Mouse (Mus musculus) kidney, embryonic 16.5 days (tissue): ENCODE measurements at regions not wholly inside any gene's neighbourhood (a gene's known extent, or its start where the extent isn't known, plus 50 kb on each side); places are given as distances from the start of the nearest gene placed in this dataset.

Experiments used
- ATAC-seq: fragments of 200-750 bp; cut with Nextera tagmentation; 2 replicates; pipeline ENCODE4 v1.8.0; 2017; ENCODE audit warnings: moderate TSS enrichment; ENCODE audit not compliant: low FRiP score, low TSS enrichment
- H3K27ac ChIP-seq: fragments of 300-500 bp; sonication (generic); 2 replicates; pipeline ENCODE4 v1.5.1; 2014; ENCODE audit warnings: low read length
- H3K27me3 ChIP-seq: fragments of 300-500 bp; sonication (generic); 2 replicates; pipeline ENCODE4 v1.6.1; 2014; ENCODE audit warnings: low read length, control low read depth, mixed read lengths; ENCODE audit not compliant: insufficient read depth
- H3K36me3 ChIP-seq: fragments of 300-500 bp; sonication (generic); 2 replicates; pipeline ENCODE4 v1.6.1; 2014; ENCODE audit warnings: low read length, control low read depth, mixed read lengths; ENCODE audit not compliant: insufficient read depth
- H3K4me1 ChIP-seq: fragments of 300-500 bp; sonication (generic); 2 replicates; pipeline ENCODE4 v1.6.1; 2014; ENCODE audit warnings: low read length, control low read depth, mixed read lengths; ENCODE audit not compliant: insufficient read depth
- H3K4me2 ChIP-seq: fragments of 300-500 bp; sonication (generic); replicated peaks from 2 replicates; pipeline ENCODE4 v1.6.1; 2014; ENCODE audit warnings: low read depth, low read length
- H3K4me3 ChIP-seq: fragments of 300-500 bp; sonication (generic); 2 replicates; pipeline ENCODE4 v1.5.1; 2014; ENCODE audit warnings: mild to moderate bottlenecking, low read length
- H3K9ac ChIP-seq: fragments of 300-500 bp; sonication (generic); replicated peaks from 2 replicates; pipeline ENCODE4 v1.6.1; 2014; ENCODE audit warnings: low read length
- H3K9me3 ChIP-seq: fragments of 300-500 bp; sonication (generic); 2 replicates; pipeline ENCODE4 v1.6.1; 2016; ENCODE audit warnings: low read length, control low read depth
- WGBS: fragments of 180-500 bp; shearing (Covaris S2); extraction: QIAGEN DNeasy Blood & Tissue Kit; methylation state at CpG from one replicate; pipeline ENCODE4 v1.1.7; 2014; 5-methylcytosine and 5-hydroxymethylcytosine counted together

GRCm38 (mm10) chr1:77227800-77228199, 287.1 kb downstream of the Epha4 start:
- 52% methylated on average over 6 of the region's 6 CpGs for WGBS
- no peak overlapping the region for H3K4me2 ChIP-seq
- H3K9ac ChIP-seq: no peak overlapping the region
- no peaks in the 10 kb centered on the region for H3K27me3 ChIP-seq
- H3K36me3 ChIP-seq: no peaks in the 10 kb centered on the region
- 0 out of 2 replicates have a peak, but pooled peaks cover 5% of the 10 kb centered on the region for H3K9me3 ChIP-seq
- H3K27ac ChIP-seq: no peak overlapping the region
- no peak for ATAC-seq
- peaks cover 10% of the 10 kb centered on the region for H3K4me1 ChIP-seq
- no peak overlapping the region for H3K4me3 ChIP-seq

GRCm38 (mm10) chr1:77229561-77229960, 285.3 kb downstream of the Epha4 start:
- no peak for ATAC-seq
- 84% methylated on average over 4 of the region's 4 CpGs for WGBS

GRCm38 (mm10) chr1:77233010-77233409, 281.9 kb downstream of the Epha4 start:
- Histone ChIP-seq H3K4me3 (no peak overlapping the region), H3K9ac (no peak overlapping the region), H3K27ac (no peak overlapping the region), H3K9me3 (0 out of 2 replicates have a peak, but pooled peaks cover 5% of the 10 kb centered on the region), H3K4me2 (no peak overlapping the region), H3K4me1 (no peaks in the 10 kb centered on the region), H3K27me3 (no peaks in the 10 kb centered on the region), H3K36me3 (no peaks in the 10 kb centered on the region)
- ATAC-seq: 0 out of 2 replicates have a peak, but pooled peaks have one; percentile 61
- WGBS: 47% methylated on average over 4 of the region's 4 CpGs

More at GRCm38 (mm10) chr1:77229561-77229960, 285.3 kb downstream of the Epha4 start:
- no peak overlapping the region for H3K4me3 ChIP-seq
- H3K27me3 ChIP-seq: no peaks in the 10 kb centered on the region
- no peak overlapping the region for H3K4me2 ChIP-seq
- H3K9ac ChIP-seq: no peak overlapping the region
- 0 out of 2 replicates have a peak, but pooled peaks cover 5% of the 10 kb centered on the region for H3K9me3 ChIP-seq
- no peak overlapping the region for H3K27ac ChIP-seq
- peaks cover 10% of the 10 kb centered on the region for H3K4me1 ChIP-seq
- no peaks in the 10 kb centered on the region for H3K36me3 ChIP-seq

DNA sequence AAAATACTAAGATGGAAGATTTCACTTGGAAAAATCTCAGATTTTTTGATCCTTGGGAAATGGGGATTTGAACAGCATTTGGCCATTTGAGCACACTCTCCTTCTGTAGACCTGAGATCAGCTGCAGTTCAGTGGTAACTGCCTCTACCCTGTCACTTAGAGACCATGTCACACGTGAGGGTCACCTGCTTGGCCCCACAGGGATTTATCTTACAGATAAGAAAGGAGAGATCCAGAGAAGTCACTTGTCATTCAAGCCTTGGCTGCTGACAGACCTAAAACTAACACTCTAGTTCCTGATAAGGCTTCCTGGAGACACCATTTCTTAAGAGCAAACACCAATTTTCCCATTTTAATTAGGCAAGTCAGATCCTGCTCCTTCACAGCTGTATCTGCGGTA, 270.2 kb downstream of the Epha4 start:
- H3K27ac ChIP-seq: no peak overlapping the region
- no peaks in the 10 kb centered on the region for H3K9me3 ChIP-seq
- no peaks in the 10 kb centered on the region for H3K27me3 ChIP-seq
- H3K4me3 ChIP-seq: no peak overlapping the region
- no peaks in the 10 kb centered on the region for H3K4me1 ChIP-seq
- 44% methylated on average over 2 of the region's 2 CpGs for WGBS
- H3K36me3 ChIP-seq: no peaks in the 10 kb centered on the region
- ATAC-seq: no peak
- H3K9ac ChIP-seq: no peak overlapping the region
- no peak overlapping the region for H3K4me2 ChIP-seq

GRCm38 (mm10) chr1:77246047-77246446, 268.8 kb downstream of the Epha4 start:
- Histone ChIP-seq H3K9me3 (no peaks in the 10 kb centered on the region), H3K4me3 (no peak overlapping the region), H3K4me1 (no peaks in the 10 kb centered on the region), H3K27ac (no peak overlapping the region), H3K36me3 (no peaks in the 10 kb centered on the region), H3K4me2 (no peak overlapping the region), H3K9ac (no peak overlapping the region), H3K27me3 (no peaks in the 10 kb centered on the region)
- no peak for ATAC-seq
- WGBS: 82% methylated on average over 3 of the region's 3 CpGs

- H3K4me3 ChIP-seq: no peak overlapping the region
- WGBS: 51% methylated on average over 6 of the region's 6 CpGs
- H3K4me2 ChIP-seq: no peak overlapping the region
- H3K27me3 ChIP-seq: no peaks in the 10 kb centered on the region; the same call in 1 of the 2 replicates
- no peaks in the 10 kb centered on the region for H3K36me3 ChIP-seq
- H3K4me1 ChIP-seq: 0 out of 2 replicates have a peak, but pooled peaks cover 4% of the 10 kb centered on the region
- H3K9me3 ChIP-seq: no peaks in the 10 kb centered on the region
- no peak overlapping the region for H3K27ac ChIP-seq
- no peak overlapping the region for H3K9ac ChIP-seq
- no peak for ATAC-seq
These were observed 260.6 kb downstream of the Epha4 start for GRCm38 (mm10) chr1:77254276-77254675.

DNA sequence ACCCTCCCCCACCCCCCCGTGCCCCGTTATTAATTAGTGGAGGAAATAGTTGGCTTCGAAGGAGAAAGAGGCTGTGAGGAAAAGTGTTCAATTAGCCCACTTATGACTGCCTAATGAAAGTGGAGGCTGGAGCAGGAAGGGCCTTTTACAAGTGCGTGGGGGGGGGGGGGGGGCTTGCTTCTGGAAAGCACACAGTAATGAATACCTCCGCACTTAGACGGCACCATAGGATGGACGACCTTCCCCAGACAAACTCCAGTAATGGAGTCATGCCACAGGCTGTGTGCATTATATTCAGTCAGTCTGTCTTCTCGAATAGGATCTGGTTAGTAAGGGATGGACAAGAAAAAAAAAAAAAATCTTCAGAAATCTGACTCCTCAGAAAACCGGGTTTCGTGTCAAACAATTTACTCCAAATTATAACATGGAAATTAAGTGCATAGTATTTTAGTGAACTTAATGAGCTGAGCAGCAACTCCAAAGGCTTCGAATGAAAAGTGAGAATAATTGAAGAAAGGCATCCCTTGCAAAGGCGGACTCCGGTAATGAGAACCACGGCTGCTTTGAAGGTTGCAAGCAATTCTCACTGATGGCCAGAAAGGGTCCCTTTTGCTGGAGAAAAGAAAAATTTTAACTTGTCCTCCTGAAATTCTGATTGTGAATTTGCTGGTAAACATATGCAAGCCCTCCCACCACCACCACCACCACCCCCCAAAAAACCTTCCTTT, 258.6 kb downstream of the Epha4 start:
- 0 out of 2 replicates have a peak, but pooled peaks cover 9% of the 10 kb centered on the region for H3K4me1 ChIP-seq
- ATAC-seq: no peak
- no peak overlapping the region for H3K4me3 ChIP-seq
- no peak overlapping the region for H3K9ac ChIP-seq
- no peak overlapping the region for H3K27ac ChIP-seq
- 39% methylated on average over 14 of the region's 14 CpGs for WGBS
- no peaks in the 10 kb centered on the region for H3K36me3 ChIP-seq
- H3K27me3 ChIP-seq: no peaks in the 10 kb centered on the region; the same call in 1 of the 2 replicates
- no peak overlapping the region for H3K4me2 ChIP-seq
- H3K9me3 ChIP-seq: no peaks in the 10 kb centered on the region

DNA sequence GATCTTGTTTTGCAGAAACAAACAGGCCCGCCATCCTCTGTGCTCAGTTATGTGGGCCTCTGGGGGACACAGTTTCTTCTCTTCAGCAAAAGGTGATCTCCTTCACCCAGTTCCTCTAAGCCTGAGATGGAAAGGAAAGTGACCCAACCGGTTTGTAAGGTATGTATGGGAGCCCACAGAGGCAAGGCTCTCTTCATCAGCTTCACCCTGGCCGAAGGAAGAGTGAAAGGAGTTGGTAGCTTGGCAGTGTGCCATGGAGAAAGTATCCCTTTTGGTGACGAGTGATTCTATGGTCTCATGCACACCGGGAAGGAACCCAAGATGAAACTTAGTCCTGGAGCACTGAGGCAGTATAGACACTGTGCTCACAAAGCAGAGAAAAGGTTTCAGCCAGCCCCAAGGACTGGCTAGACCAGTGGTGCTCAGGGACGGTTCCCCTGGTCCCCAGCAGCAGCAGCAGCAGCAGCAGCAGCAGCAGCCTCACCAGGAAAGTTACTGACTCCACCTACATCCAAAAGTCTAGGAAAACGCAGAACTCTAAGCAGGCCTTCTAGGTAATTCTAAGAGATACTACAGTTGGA, 256.1 kb downstream of the Epha4 start:
- H3K36me3 ChIP-seq: no peaks in the 10 kb centered on the region
- H3K4me3 ChIP-seq: no peak overlapping the region
- no peaks in the 10 kb centered on the region; the same call in 1 of the 2 replicates for H3K27me3 ChIP-seq
- H3K9ac ChIP-seq: no peak overlapping the region
- 0 out of 2 replicates have a peak, but pooled peaks cover 9% of the 10 kb centered on the region for H3K4me1 ChIP-seq
- 50% methylated on average over 7 of the region's 7 CpGs for WGBS
- H3K9me3 ChIP-seq: no peaks in the 10 kb centered on the region
- peak overlapping the region; percentile 23; the same call in 1 of the 2 replicates for H3K27ac ChIP-seq
- no peak overlapping the region for H3K4me2 ChIP-seq
- ATAC-seq: peak; percentile 63; the same call in 1 of the 2 replicates

GRCm38 (mm10) chr1:77259789-77260188, 255.1 kb downstream of the Epha4 start:
- WGBS: 67% methylated on average over 11 of the region's 11 CpGs
- 0 out of 2 replicates have a peak, but pooled peaks cover 9% of the 10 kb centered on the region for H3K4me1 ChIP-seq
- no peaks in the 10 kb centered on the region; the same call in 1 of the 2 replicates for H3K27me3 ChIP-seq
- H3K9me3 ChIP-seq: no peaks in the 10 kb centered on the region
- ATAC-seq: no peak
- no peak overlapping the region for H3K4me3 ChIP-seq
- H3K36me3 ChIP-seq: no peaks in the 10 kb centered on the region
- H3K27ac ChIP-seq: no peak overlapping the region
- H3K4me2 ChIP-seq: no peak overlapping the region
- no peak overlapping the region for H3K9ac ChIP-seq

DNA sequence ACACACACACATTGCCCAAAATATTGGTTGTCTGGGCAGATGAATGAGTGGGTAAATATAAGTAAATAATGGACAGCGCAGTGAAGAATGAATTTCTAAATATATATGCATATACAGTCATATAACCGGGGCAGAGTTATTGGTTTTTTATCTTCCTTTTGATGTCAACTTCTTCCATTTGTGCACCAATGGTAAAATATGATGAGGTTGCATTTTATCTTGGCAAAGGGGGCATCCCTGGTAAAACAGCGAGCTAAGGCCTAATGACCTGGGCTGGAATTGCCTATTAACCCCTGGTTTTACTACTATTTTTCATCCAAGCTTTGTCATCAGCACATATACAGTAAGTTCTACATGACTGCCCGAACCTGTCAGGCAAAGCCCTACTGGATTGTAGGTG, 253.2 kb downstream of the Epha4 start:
- H3K9me3 ChIP-seq: no peaks in the 10 kb centered on the region
- 88% methylated on average over 4 of the region's 4 CpGs for WGBS

More for the DNA sequence above, 253.2 kb downstream of the Epha4 start:
- no peak overlapping the region for H3K27ac ChIP-seq
- H3K4me3 ChIP-seq: no peak overlapping the region
- no peak for ATAC-seq
- H3K4me2 ChIP-seq: no peak overlapping the region
- no peaks in the 10 kb centered on the region for H3K36me3 ChIP-seq
- H3K27me3 ChIP-seq: no peaks in the 10 kb centered on the region
- no peak overlapping the region for H3K9ac ChIP-seq
- H3K4me1 ChIP-seq: peaks cover 22% of the 10 kb centered on the region
